Mouse (Mus musculus): Measurements from ENCODE around the gene Kat6b.
A peak's percentile ranks its signal among the peaks of the same experiment; 100 is the strongest.

Gene Kat6b

GRCm38 (mm10) chr14:21592985-21593750 is 111.9 kb downstream of the Kat6b start:
- no peak for DNase-seq (ENCODE audit: low read depth)

GRCm38 (mm10) chr14:21599446-21600173 is 118.4 kb downstream of the Kat6b start:
- no peak for DNase-seq (ENCODE audit: low read depth)

GRCm38 (mm10) chr14:21600174-21600566 is 118.9 kb downstream of the Kat6b start:
- DNase-seq (ENCODE audit: low read depth): no peak

- peak; percentile 52 for DNase-seq (ENCODE audit: low read depth)
Measured at GRCm38 (mm10) chr14:21600628-21601027, 119.4 kb downstream of the Kat6b start.

- no peak for DNase-seq (ENCODE audit: low read depth)
Measured at GRCm38 (mm10) chr14:21602166-21602565, 120.9 kb downstream of the Kat6b start.

- no peak for DNase-seq (ENCODE audit: low read depth)
Measured at GRCm38 (mm10) chr14:21602937-21603336, 121.7 kb downstream of the Kat6b start.

GRCm38 (mm10) chr14:21607686-21608085 is 126.5 kb downstream of the Kat6b start:
- no peak for DNase-seq (ENCODE audit: low read depth)

- no peak for DNase-seq (ENCODE audit: low read depth)
Measured at GRCm38 (mm10) chr14:21608886-21609285, 127.7 kb downstream of the Kat6b start.

GRCm38 (mm10) chr14:21610224-21610623 is 129.0 kb downstream of the Kat6b start:
- peak; percentile 46 for DNase-seq (ENCODE audit: low read depth)

- no peak for DNase-seq (ENCODE audit: low read depth)
Measured at GRCm38 (mm10) chr14:21613031-21613430, 131.8 kb downstream of the Kat6b start.

- no peak for DNase-seq (ENCODE audit: low read depth)
Measured at GRCm38 (mm10) chr14:21614103-21614502, 132.9 kb downstream of the Kat6b start.

GRCm38 (mm10) chr14:21615853-21616252 is 134.6 kb downstream of the Kat6b start:
- no peak for DNase-seq (ENCODE audit: low read depth)

- no peak for DNase-seq (ENCODE audit: low read depth)
Measured at GRCm38 (mm10) chr14:21617221-21617980, 136.2 kb downstream of the Kat6b start.

GRCm38 (mm10) chr14:21619951-21620350 is 138.7 kb downstream of the Kat6b start:
- DNase-seq (ENCODE audit: low read depth): no peak

GRCm38 (mm10) chr14:21625946-21626345 is 144.7 kb downstream of the Kat6b start:
- no peak for DNase-seq (ENCODE audit: low read depth)

- no peak for DNase-seq (ENCODE audit: low read depth)
Measured at GRCm38 (mm10) chr14:21631665-21632200, 150.5 kb downstream of the Kat6b start.

- no peak for DNase-seq (ENCODE audit: low read depth)
Measured at GRCm38 (mm10) chr14:21636548-21636947, 155.3 kb downstream of the Kat6b start.

- DNase-seq (ENCODE audit: low read depth): no peak
Measured at GRCm38 (mm10) chr14:21640806-21641435, 159.7 kb downstream of the Kat6b start.

- no peak for DNase-seq (ENCODE audit: low read depth)
Measured at GRCm38 (mm10) chr14:21653813-21654212, 172.6 kb downstream of the Kat6b start.

GRCm38 (mm10) chr14:21659155-21659554 is 177.9 kb downstream of the Kat6b start:
- no peak for DNase-seq (ENCODE audit: low read depth)

- DNase-seq (ENCODE audit: low read depth): peak; percentile 54
Measured at GRCm38 (mm10) chr14:21659652-21660051, 178.4 kb downstream of the Kat6b start.
